Mouse (Mus musculus) embryonic facial prominence, embryonic 12.5 days (tissue): ENCODE results near the gene Nfatc2ip. TPM values are rescaled to one million over a fixed set of nuclear protein-coding genes. Genes with fewer than 3 reads are reported as not detected.

Source experiments
- ATAC-seq: fragments of 200-750 bp; cut with Nextera tagmentation; 2 replicates; pipeline ENCODE4 v1.8.0; 2017; ENCODE audit not compliant: insufficient number of reproducible peaks, insufficient read depth, low FRiP score, low TSS enrichment
- H3K27ac ChIP-seq: fragments of 300-500 bp; sonication (generic); 2 replicates; pipeline ENCODE4 v1.5.1; 2016; ENCODE audit warnings: mild to moderate bottlenecking
- H3K27me3 ChIP-seq: fragments of 300-500 bp; sonication (generic); 2 replicates; pipeline ENCODE4 v1.6.1; 2016; ENCODE audit warnings: mild to moderate bottlenecking, moderate library complexity
- H3K36me3 ChIP-seq: fragments of 300-500 bp; sonication (generic); 2 replicates; pipeline ENCODE4 v1.6.1; 2016; ENCODE audit warnings: mild to moderate bottlenecking
- H3K4me1 ChIP-seq: fragments of 300-500 bp; sonication (generic); 2 replicates; pipeline ENCODE4 v1.6.1; 2016
- H3K4me2 ChIP-seq: fragments of 300-500 bp; sonication (generic); replicated peaks from 2 replicates; pipeline ENCODE4 v1.6.1; 2016; ENCODE audit warnings: mild to moderate bottlenecking, moderate library complexity
- H3K4me3 ChIP-seq: fragments of 300-500 bp; sonication (generic); 2 replicates; pipeline ENCODE4 v1.5.1; 2016; ENCODE audit warnings: mild to moderate bottlenecking
- H3K9ac ChIP-seq: fragments of 300-500 bp; sonication (generic); 2 replicates; pipeline ENCODE4 v1.6.1; 2016; ENCODE audit warnings: mild to moderate bottlenecking, moderate library complexity
- H3K9me3 ChIP-seq: fragments of 300-500 bp; sonication (generic); 2 replicates; pipeline ENCODE4 v1.6.1; 2016; ENCODE audit warnings: mild to moderate bottlenecking, moderate library complexity
- WGBS: fragments of 180-500 bp; shearing (Covaris S2); methylation state at CpG from one replicate; pipeline ENCODE4 v1.1.7; 2016; 5-methylcytosine and 5-hydroxymethylcytosine counted together
- polyA plus RNA-seq: library from polyadenylated mRNA; unstranded; fragments of >200 nt; fragmentation: Nextera tagmentation; extraction: Ambion mirVana; gene quantifications from 2 replicates; pipeline ENCODE4 v1.2.1, GENCODE M21; 2016

The Nfatc2ip gene
- polyA plus RNA-seq, 1 experiment from 2014 or later = 3.1 TPM

- Histone ChIP-seq H3K9me3 (no peaks in the 10 kb centered on the region), H3K9ac (no peak overlapping the region), H3K4me3 (no peak overlapping the region), H3K27me3 (no peaks in the 10 kb centered on the region), H3K27ac (no peak overlapping the region), H3K4me2 (no peak overlapping the region), H3K36me3 (no peaks in the 10 kb centered on the region), H3K4me1 (no peaks in the 10 kb centered on the region; the same call in 1 of the 2 replicates)
- 93% methylated on average over 3 of the region's 3 CpGs for WGBS
- ATAC-seq = no peak
Measured at GRCm38 (mm10) chr7:126353994-126354365, 42.6 kb downstream of the Nfatc2ip start.

GRCm38 (mm10) chr7:126353251-126353993 is 43.1 kb downstream of the Nfatc2ip start:
- Histone ChIP-seq H3K9me3 (no peaks in the 10 kb centered on the region), H3K27me3 (no peaks in the 10 kb centered on the region), H3K4me2 (no peak overlapping the region), H3K9ac (no peak overlapping the region), H3K27ac (no peak overlapping the region), H3K4me1 (no peaks in the 10 kb centered on the region; the same call in 1 of the 2 replicates), H3K36me3 (no peaks in the 10 kb centered on the region), H3K4me3 (no peak overlapping the region)
- 60% methylated on average over 11 of the region's 11 CpGs for WGBS
- no peak for ATAC-seq

GRCm38 (mm10) chr7:126351419-126351951 is 45.1 kb downstream of the Nfatc2ip start:
- H3K4me1 ChIP-seq = no peaks in the 10 kb centered on the region; the same call in 1 of the 2 replicates
- ATAC-seq = no peak
- H3K4me3 ChIP-seq = no peak overlapping the region
- H3K27ac ChIP-seq = no peak overlapping the region
- H3K9ac ChIP-seq = no peak overlapping the region
- no peaks in the 10 kb centered on the region for H3K36me3 ChIP-seq
- H3K27me3 ChIP-seq = no peaks in the 10 kb centered on the region
- H3K9me3 ChIP-seq = no peaks in the 10 kb centered on the region
- 55% methylated on average over 10 of the region's 10 CpGs for WGBS
- H3K4me2 ChIP-seq = no peak overlapping the region

GRCm38 (mm10) chr7:126350748-126351418 is 45.7 kb downstream of the Nfatc2ip start:
- Histone ChIP-seq H3K36me3 (no peaks in the 10 kb centered on the region), H3K9me3 (no peaks in the 10 kb centered on the region), H3K4me1 (no peaks in the 10 kb centered on the region; the same call in 1 of the 2 replicates), H3K27me3 (no peaks in the 10 kb centered on the region), H3K4me3 (no peak overlapping the region), H3K27ac (no peak overlapping the region), H3K4me2 (no peak overlapping the region), H3K9ac (no peak overlapping the region)
- no peak for ATAC-seq
- 69% methylated on average over 20 of the region's 20 CpGs for WGBS

GRCm38 (mm10) chr7:126348293-126348692 is 48.2 kb downstream of the Nfatc2ip start:
- no peak for ATAC-seq
- Histone ChIP-seq H3K27me3 (no peaks in the 10 kb centered on the region), H3K4me2 (no peak overlapping the region), H3K4me3 (no peak overlapping the region), H3K36me3 (no peaks in the 10 kb centered on the region), H3K27ac (no peak overlapping the region), H3K9me3 (no peaks in the 10 kb centered on the region), H3K4me1 (peaks cover 8% of the 10 kb centered on the region; the same call in 1 of the 2 replicates), H3K9ac (no peak overlapping the region)
- 60% methylated on average over 8 of the region's 8 CpGs for WGBS

- ATAC-seq = no peak
- Histone ChIP-seq H3K9me3 (no peaks in the 10 kb centered on the region), H3K9ac (no peak overlapping the region), H3K4me3 (no peak overlapping the region), H3K27ac (no peak overlapping the region), H3K4me1 (peaks cover 8% of the 10 kb centered on the region; the same call in 1 of the 2 replicates), H3K4me2 (no peak overlapping the region), H3K36me3 (no peaks in the 10 kb centered on the region), H3K27me3 (no peaks in the 10 kb centered on the region)
- WGBS = 44% methylated on average over 1 of the region's 1 CpGs
Measured at GRCm38 (mm10) chr7:126347098-126347497, 49.4 kb downstream of the Nfatc2ip start.

GRCm38 (mm10) chr7:126345969-126346368 is 50.6 kb downstream of the Nfatc2ip start:
- H3K4me1 ChIP-seq = peaks cover 8% of the 10 kb centered on the region; the same call in 1 of the 2 replicates
- H3K36me3 ChIP-seq = no peaks in the 10 kb centered on the region
- no peak overlapping the region for H3K9ac ChIP-seq
- H3K27me3 ChIP-seq = no peaks in the 10 kb centered on the region
- no peak overlapping the region for H3K4me3 ChIP-seq
- no peak overlapping the region for H3K4me2 ChIP-seq
- WGBS = 48% methylated on average over 3 of the region's 3 CpGs
- no peaks in the 10 kb centered on the region for H3K9me3 ChIP-seq
- H3K27ac ChIP-seq = no peak overlapping the region
- no peak for ATAC-seq

GRCm38 (mm10) chr7:126345557-126345956 is 51.0 kb downstream of the Nfatc2ip start:
- H3K9me3 ChIP-seq = no peaks in the 10 kb centered on the region
- H3K4me2 ChIP-seq = no peak overlapping the region
- 61% methylated on average over 3 of the region's 3 CpGs for WGBS
- no peaks in the 10 kb centered on the region for H3K36me3 ChIP-seq
- no peak overlapping the region for H3K4me3 ChIP-seq
- H3K27me3 ChIP-seq = no peaks in the 10 kb centered on the region
- no peak for ATAC-seq
- no peak overlapping the region for H3K27ac ChIP-seq
- H3K4me1 ChIP-seq = peaks cover 8% of the 10 kb centered on the region; the same call in 1 of the 2 replicates
- H3K9ac ChIP-seq = no peak overlapping the region

- Histone ChIP-seq H3K27ac (no peak overlapping the region), H3K27me3 (no peaks in the 10 kb centered on the region), H3K4me1 (peaks cover 8% of the 10 kb centered on the region; the same call in 1 of the 2 replicates), H3K9ac (no peak overlapping the region), H3K4me3 (no peak overlapping the region), H3K9me3 (no peaks in the 10 kb centered on the region), H3K36me3 (no peaks in the 10 kb centered on the region), H3K4me2 (no peak overlapping the region)
- ATAC-seq = no peak
- WGBS = 47% methylated on average over 6 of the region's 6 CpGs
Measured at GRCm38 (mm10) chr7:126340896-126341295, 55.6 kb downstream of the Nfatc2ip start.

GRCm38 (mm10) chr7:126340206-126340618 is 56.3 kb downstream of the Nfatc2ip start:
- 75% methylated on average over 6 of the region's 6 CpGs for WGBS
- no peaks in the 10 kb centered on the region for H3K27me3 ChIP-seq
- H3K4me3 ChIP-seq = no peak overlapping the region
- no peak overlapping the region for H3K27ac ChIP-seq
- no peak overlapping the region for H3K4me2 ChIP-seq
- ATAC-seq = no peak
- H3K36me3 ChIP-seq = no peaks in the 10 kb centered on the region
- H3K9me3 ChIP-seq = no peaks in the 10 kb centered on the region
- H3K9ac ChIP-seq = no peak overlapping the region
- H3K4me1 ChIP-seq = peaks cover 8% of the 10 kb centered on the region; the same call in 1 of the 2 replicates

- no peaks in the 10 kb centered on the region for H3K27me3 ChIP-seq
- peaks cover 6% of the 10 kb centered on the region; the same call in 1 of the 2 replicates for H3K4me1 ChIP-seq
- no peak overlapping the region for H3K27ac ChIP-seq
- no peaks in the 10 kb centered on the region for H3K9me3 ChIP-seq
- no peak overlapping the region for H3K9ac ChIP-seq
- H3K36me3 ChIP-seq = no peaks in the 10 kb centered on the region
- 80% methylated on average over 8 of the region's 8 CpGs for WGBS
- H3K4me3 ChIP-seq = no peak overlapping the region
- no peak overlapping the region for H3K4me2 ChIP-seq
- no peak for ATAC-seq
Measured at GRCm38 (mm10) chr7:126339521-126339971, 57.0 kb downstream of the Nfatc2ip start.
